Mouse (Mus musculus) G1E (cell line): ENCODE measurements around the gene Dmrt1. TPM values are rescaled to one million over a fixed set of nuclear protein-coding genes. Genes with fewer than 3 reads are reported as not detected.

Experiments
- ATAC-seq: 2 replicates; pipeline ENCODE4 v1.8.0; 2016; ENCODE audit warnings: mild to moderate bottlenecking; ENCODE audit not compliant: insufficient number of reproducible peaks, poor library complexity, low FRiP score, severe bottlenecking; ENCODE audit errors: extremely low read depth
- DNase-seq: peaks from one replicate; pipeline ENCODE4 v3.0.0; 2012; ENCODE audit warnings: low spot score
- H3K27me3 ChIP-seq: 2 replicates; pipeline ENCODE4 v1.6.1; 2012; ENCODE audit warnings: mild to moderate bottlenecking, low read length, inconsistent platforms; ENCODE audit not compliant: insufficient read depth
- H3K36me3 ChIP-seq: replicated peaks from 2 replicates; pipeline ENCODE3; 2012; ENCODE audit warnings: mild to moderate bottlenecking, inconsistent platforms
- H3K4me1 ChIP-seq: 2 replicates; pipeline ENCODE4 v1.6.1; 2012; ENCODE audit warnings: low read depth, low read length, inconsistent platforms, mixed read lengths; ENCODE audit not compliant: insufficient read depth
- H3K4me3 ChIP-seq: 2 replicates; pipeline ENCODE4 v1.5.1; 2012; ENCODE audit warnings: low read depth, mild to moderate bottlenecking, inconsistent platforms, low read length, moderate library complexity, mixed read lengths
- H3K9me3 ChIP-seq: replicated peaks from 2 replicates; pipeline ENCODE4 v1.6.1; 2012; ENCODE audit warnings: inconsistent platforms
- CTCF ChIP-seq: IDR thresholded peaks from 2 replicates; pipeline ENCODE4 v1.5.1; 2012; ENCODE audit warnings: low read depth, low read length, inconsistent platforms, mixed read lengths
- GATA1 ChIP-seq: IDR thresholded peaks from 2 replicates; pipeline ENCODE4 v1.6.1; 2012; ENCODE audit warnings: borderline replicate concordance, low read length, inconsistent platforms, mixed read lengths
- GATA2 ChIP-seq: IDR thresholded peaks from 2 replicates; pipeline ENCODE4 v1.6.1; 2012; ENCODE audit warnings: low read depth, low read length, inconsistent platforms, borderline replicate concordance
- POLR2AphosphoS5 ChIP-seq: IDR thresholded peaks from 2 replicates; pipeline ENCODE4 v1.6.1; 2012; ENCODE audit warnings: low read depth, low read length, inconsistent platforms; ENCODE audit not compliant: insufficient replicate concordance
- TAL1 ChIP-seq: conservative IDR thresholded peaks from 2 replicates; pipeline ENCODE4 v1.6.1; 2012; ENCODE audit warnings: low read depth, low read length, inconsistent platforms, mixed read lengths
- polyA plus RNA-seq: library from polyadenylated mRNA; stranded (reverse); fragments of >175 nt; gene quantifications from 2 replicates; pipeline ENCODE4 v1.2.3, GENCODE M21; 2012
- total RNA-seq, 2 experiments: library from RNA; stranded (forward) in 1 of 2; stranded (reverse) in 1 of 2; fragments of 200-1000 nt in 1 of 2; fragments of >200 nt in 1 of 2; fragmentation: Nextera tagmentation in 1 of 2; gene quantifications; 2 replicates each; pipeline ENCODE4 v1.2.3; 2014 to 2017

The Dmrt1 gene
- total and polyA plus RNA-seq, 3 experiments = not detected

- no peaks in the 10 kb centered on the region for H3K27me3 ChIP-seq
- no peak for ATAC-seq
- H3K4me3 ChIP-seq = no peak overlapping the region
- H3K4me1 ChIP-seq = no peaks in the 10 kb centered on the region
- no peak for DNase-seq
- H3K9me3 ChIP-seq = peaks cover 55% of the 10 kb centered on the region
- H3K36me3 ChIP-seq = no peaks in the 10 kb centered on the region
- TF ChIP-seq GATA1 (no peak), POLR2AphosphoS5 (no peak), CTCF (no peak), GATA2 (no peak), TAL1 (no peak)
Measured at GRCm38 (mm10) chr19:25551053-25551452, 45.6 kb downstream of the Dmrt1 start.

- no peak for ATAC-seq
- TF ChIP-seq TAL1 = no peak
- TF ChIP-seq POLR2AphosphoS5 = no peak
- no peak for TF ChIP-seq GATA1
- TF ChIP-seq GATA2 = no peak
- no peak for TF ChIP-seq CTCF
- no peak overlapping the region for H3K4me3 ChIP-seq
- peaks cover 65% of the 10 kb centered on the region for H3K9me3 ChIP-seq
- H3K27me3 ChIP-seq = no peaks in the 10 kb centered on the region
- no peaks in the 10 kb centered on the region for H3K4me1 ChIP-seq
- DNase-seq = no peak
- H3K36me3 ChIP-seq = no peaks in the 10 kb centered on the region
Measured at GRCm38 (mm10) chr19:25564430-25564829, 59.0 kb downstream of the Dmrt1 start.

- no peaks in the 10 kb centered on the region for H3K27me3 ChIP-seq
- TF ChIP-seq CTCF (no peak), GATA2 (no peak)
Measured at GRCm38 (mm10) chr19:25569778-25570177, 64.4 kb downstream of the Dmrt1 start.

GRCm38 (mm10) chr19:25574431-25574830 lies 69.0 kb downstream of the Dmrt1 start:
- TF ChIP-seq CTCF = no peak
- TF ChIP-seq GATA2 = no peak
- no peak for TF ChIP-seq TAL1
- no peak for TF ChIP-seq POLR2AphosphoS5
- no peak for TF ChIP-seq GATA1

More at GRCm38 (mm10) chr19:25569778-25570177, 64.4 kb downstream of the Dmrt1 start:
- Histone ChIP-seq H3K36me3 (no peaks in the 10 kb centered on the region), H3K4me1 (no peaks in the 10 kb centered on the region), H3K9me3 (peaks cover 72% of the 10 kb centered on the region), H3K4me3 (no peak overlapping the region)
- DNase-seq (no peak), ATAC-seq (no peak)

GRCm38 (mm10) chr19:25574981-25575814 lies 69.8 kb downstream of the Dmrt1 start:
- Histone ChIP-seq H3K4me3 (no peak overlapping the region), H3K4me1 (no peaks in the 10 kb centered on the region)
- ATAC-seq = no peak

More at GRCm38 (mm10) chr19:25574431-25574830, 69.0 kb downstream of the Dmrt1 start:
- no peak for DNase-seq
- Histone ChIP-seq H3K4me3 (no peak overlapping the region), H3K27me3 (no peaks in the 10 kb centered on the region), H3K9me3 (peaks cover 57% of the 10 kb centered on the region), H3K36me3 (no peaks in the 10 kb centered on the region), H3K4me1 (no peaks in the 10 kb centered on the region)
- ATAC-seq = no peak

GRCm38 (mm10) chr19:25578358-25578757 lies 72.9 kb downstream of the Dmrt1 start:
- H3K27me3 ChIP-seq = no peaks in the 10 kb centered on the region
- no peak for TF ChIP-seq GATA2
- no peak for TF ChIP-seq GATA1
- no peak for TF ChIP-seq CTCF
- TF ChIP-seq TAL1 = no peak
- no peak for TF ChIP-seq POLR2AphosphoS5

More at GRCm38 (mm10) chr19:25574981-25575814, 69.8 kb downstream of the Dmrt1 start:
- Histone ChIP-seq H3K27me3 (no peaks in the 10 kb centered on the region), H3K36me3 (no peaks in the 10 kb centered on the region), H3K9me3 (peaks cover 55% of the 10 kb centered on the region)
- no peak for DNase-seq
- no peak for TF ChIP-seq GATA1
- TF ChIP-seq GATA2 = no peak
- no peak for TF ChIP-seq CTCF
- no peak for TF ChIP-seq POLR2AphosphoS5

More at GRCm38 (mm10) chr19:25578358-25578757, 72.9 kb downstream of the Dmrt1 start:
- no peak for DNase-seq
- Histone ChIP-seq H3K4me1 (no peaks in the 10 kb centered on the region), H3K4me3 (no peak overlapping the region), H3K36me3 (no peaks in the 10 kb centered on the region), H3K9me3 (peaks cover 53% of the 10 kb centered on the region)
- ATAC-seq = no peak
